Mouse (Mus musculus): ENCODE measurements at regions not wholly inside any gene's neighbourhood (a gene's known extent, or its start where the extent isn't known, plus 50 kb on each side); places are given as distances from the start of the nearest gene placed in this dataset.
A peak's percentile ranks its signal among the peaks of the same experiment; 100 is the strongest.

GRCm38 (mm10) chr16:68704569-68704968 is 1083.9 kb upstream of the Cadm2 start:
- WGBS = 91% methylated on average over 2 of the region's 2 CpGs
- Histone ChIP-seq H3K4me2 (ENCODE audit: low read length) (no peak overlapping the region), H3K27ac (replicated peaks; ENCODE audit: low read depth, low read length) (no peak overlapping the region), H3K4me1 (ENCODE audit: control insufficient read depth, insufficient read depth, low read length) (no peaks in the 10 kb centered on the region), H3K4me3 (replicated peaks; ENCODE audit: low read depth, low read length) (no peak overlapping the region), H3K9ac (replicated peaks; ENCODE audit: low read length) (no peak overlapping the region), H3K36me3 (ENCODE audit: control insufficient read depth, insufficient read depth, low read length) (no peaks in the 10 kb centered on the region), H3K9me3 (ENCODE audit: control insufficient read depth, low read length) (no peaks in the 10 kb centered on the region), H3K27me3 (ENCODE audit: control insufficient read depth, insufficient read depth, low read length) (no peaks in the 10 kb centered on the region)
- DNase-seq = no peak
- 0 out of 2 replicates have a peak, but pooled peaks have one; percentile 34 for ATAC-seq (ENCODE audit: low FRiP score, low TSS enrichment)

- Histone ChIP-seq H3K36me3 (ENCODE audit: control insufficient read depth, insufficient read depth, low read length) (no peaks in the 10 kb centered on the region), H3K4me3 (replicated peaks; ENCODE audit: low read depth, low read length) (no peak overlapping the region), H3K4me1 (ENCODE audit: control insufficient read depth, insufficient read depth, low read length) (no peaks in the 10 kb centered on the region), H3K4me2 (ENCODE audit: low read length) (no peak overlapping the region), H3K9me3 (ENCODE audit: control insufficient read depth, low read length) (no peaks in the 10 kb centered on the region), H3K9ac (replicated peaks; ENCODE audit: low read length) (no peak overlapping the region), H3K27me3 (ENCODE audit: control insufficient read depth, insufficient read depth, low read length) (no peaks in the 10 kb centered on the region), H3K27ac (replicated peaks; ENCODE audit: low read depth, low read length) (no peak overlapping the region)
- ATAC-seq (ENCODE audit: low FRiP score, low TSS enrichment) (no peak), DNase-seq (no peak)
- 92% methylated on average over 4 of the region's 4 CpGs for WGBS
Observed at GRCm38 (mm10) chr16:68666972-68667538, 1046.3 kb upstream of the Cadm2 start.

- Histone ChIP-seq H3K9ac (replicated peaks; ENCODE audit: low read length) (no peak overlapping the region), H3K4me1 (ENCODE audit: control insufficient read depth, insufficient read depth, low read length) (no peaks in the 10 kb centered on the region), H3K4me2 (ENCODE audit: low read length) (no peak overlapping the region), H3K27ac (replicated peaks; ENCODE audit: low read depth, low read length) (no peak overlapping the region), H3K4me3 (replicated peaks; ENCODE audit: low read depth, low read length) (no peak overlapping the region), H3K27me3 (ENCODE audit: control insufficient read depth, insufficient read depth, low read length) (no peaks in the 10 kb centered on the region), H3K9me3 (ENCODE audit: control insufficient read depth, low read length) (no peaks in the 10 kb centered on the region), H3K36me3 (ENCODE audit: control insufficient read depth, insufficient read depth, low read length) (no peaks in the 10 kb centered on the region)
- no peak for DNase-seq
- no peak for ATAC-seq (ENCODE audit: low FRiP score, low TSS enrichment)
- 85% methylated on average over 4 of the region's 4 CpGs for WGBS
Observed at GRCm38 (mm10) chr16:68658436-68658835, 1037.7 kb upstream of the Cadm2 start.

- Histone ChIP-seq H3K27ac (replicated peaks; ENCODE audit: low read depth, low read length) (no peak overlapping the region), H3K9me3 (ENCODE audit: control insufficient read depth, low read length) (no peaks in the 10 kb centered on the region), H3K4me1 (ENCODE audit: control insufficient read depth, insufficient read depth, low read length) (no peaks in the 10 kb centered on the region), H3K36me3 (ENCODE audit: control insufficient read depth, insufficient read depth, low read length) (no peaks in the 10 kb centered on the region), H3K9ac (replicated peaks; ENCODE audit: low read length) (no peak overlapping the region), H3K4me3 (replicated peaks; ENCODE audit: low read depth, low read length) (no peak overlapping the region), H3K4me2 (ENCODE audit: low read length) (no peak overlapping the region), H3K27me3 (ENCODE audit: control insufficient read depth, insufficient read depth, low read length) (no peaks in the 10 kb centered on the region)
- 43% methylated on average over 2 of the region's 2 CpGs for WGBS
- no peak for DNase-seq
- ATAC-seq (ENCODE audit: low FRiP score, low TSS enrichment) = no peak
Observed at GRCm38 (mm10) chr16:68627976-68628375, 1007.3 kb upstream of the Cadm2 start.

GRCm38 (mm10) chr16:68614041-68614440 is 993.3 kb upstream of the Cadm2 start:
- Histone ChIP-seq H3K4me3 (replicated peaks; ENCODE audit: low read depth, low read length) (no peak overlapping the region), H3K4me1 (ENCODE audit: control insufficient read depth, insufficient read depth, low read length) (no peaks in the 10 kb centered on the region), H3K36me3 (ENCODE audit: control insufficient read depth, insufficient read depth, low read length) (no peaks in the 10 kb centered on the region), H3K9ac (replicated peaks; ENCODE audit: low read length) (no peak overlapping the region), H3K27ac (replicated peaks; ENCODE audit: low read depth, low read length) (no peak overlapping the region), H3K27me3 (ENCODE audit: control insufficient read depth, insufficient read depth, low read length) (no peaks in the 10 kb centered on the region), H3K4me2 (ENCODE audit: low read length) (no peak overlapping the region), H3K9me3 (ENCODE audit: control insufficient read depth, low read length) (no peaks in the 10 kb centered on the region)
- 81% methylated on average over 2 of the region's 2 CpGs for WGBS
- DNase-seq (peak; percentile 50), ATAC-seq (ENCODE audit: low FRiP score, low TSS enrichment) (no peak)

Data from midbrain, embryonic 14.5 days (tissue).